ENCODE assay signal across 8 mouse cellular contexts in the genomic region with DNA sequence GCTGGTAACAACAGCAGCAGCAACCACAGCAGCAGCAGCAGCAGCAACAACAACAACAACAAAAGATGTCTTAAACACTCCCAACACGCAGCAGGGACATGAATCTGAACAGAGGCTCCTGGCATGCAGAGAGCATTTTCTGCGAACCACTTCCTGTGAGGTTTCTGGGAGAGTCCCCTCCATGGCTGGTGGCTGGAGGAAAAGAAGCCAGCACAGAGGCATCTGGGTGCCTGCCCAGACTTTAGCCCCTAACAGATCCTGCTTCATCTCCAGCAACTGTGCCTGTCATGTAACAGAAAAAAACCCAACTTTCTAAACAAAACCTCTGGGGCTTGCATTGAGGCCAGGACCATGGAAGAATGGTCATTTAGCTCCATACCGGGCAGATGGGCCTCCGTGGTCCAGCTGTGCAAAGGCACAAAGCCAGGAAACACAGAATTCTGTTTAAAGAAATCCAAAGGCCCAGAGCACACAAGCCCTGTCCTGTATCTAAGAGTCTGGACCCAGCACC. TPM values are rescaled to one million over a fixed set of nuclear protein-coding genes. Genes with fewer than 3 reads are reported as not detected.
DNase-seq lines count a peak whose midpoint lies in the region; ATAC-seq and TF ChIP-seq lines count a peak whose summit lies in the region.

No protein-coding gene starts in this region.

- no peak for ATAC-seq in liver, embryonic 12.5 days
- ATAC-seq in hindbrain, embryonic 16.5 days = peak; percentile 74

- peak overlapping the region; percentile 16; the same call in 1 of the 2 replicates for H3K27ac ChIP-seq in liver, embryonic 12.5 days
- H3K27ac ChIP-seq in gastrocnemius, adult 2 months = peak overlapping the region; percentile 85
- H3K27ac ChIP-seq in hindbrain, embryonic 16.5 days (ENCODE audit: low read depth, low read length) = peak overlapping the region; percentile 63

- H3K4me3 ChIP-seq in liver, embryonic 12.5 days = no peak overlapping the region
- peak overlapping the region; percentile 4 for H3K4me3 ChIP-seq in gastrocnemius, adult 2 months
- H3K4me3 ChIP-seq in hindbrain, embryonic 16.5 days (ENCODE audit: low read length) = no peak overlapping the region

- H3K4me2 ChIP-seq in liver, embryonic 12.5 days = no peak overlapping the region
- no peak overlapping the region for H3K4me2 ChIP-seq in hindbrain, embryonic 16.5 days (ENCODE audit: low read length)

- TF ChIP-seq CTCF in gastrocnemius, adult 2 months (IDR thresholded peaks at IDR 0.05) = no peak

- H3K4me1 ChIP-seq in liver, embryonic 12.5 days = peaks cover 16% of the 10 kb centered on the region
- peaks cover 9% of the 10 kb centered on the region for H3K4me1 ChIP-seq in hindbrain, embryonic 16.5 days (ENCODE audit: control insufficient read depth, insufficient read depth, low read depth, low read length)

- H3K27me3 ChIP-seq in liver, embryonic 12.5 days (replicated peaks) = peaks cover 28% of the 10 kb centered on the region
- no peaks in the 10 kb centered on the region for H3K27me3 ChIP-seq in hindbrain, embryonic 16.5 days (replicated peaks; ENCODE audit: control insufficient read depth, insufficient read depth, low read length)

- H3K9me3 ChIP-seq in liver, embryonic 12.5 days (replicated peaks) = no peaks in the 10 kb centered on the region
- no peaks in the 10 kb centered on the region for H3K9me3 ChIP-seq in hindbrain, embryonic 16.5 days (ENCODE audit: control insufficient read depth, low read length)

- no peaks in the 10 kb centered on the region for H3K36me3 ChIP-seq in liver, embryonic 12.5 days
- H3K36me3 ChIP-seq in hindbrain, embryonic 16.5 days (ENCODE audit: control insufficient read depth, insufficient read depth, low read length) = no peaks in the 10 kb centered on the region

- H3K9ac ChIP-seq in liver, embryonic 12.5 days = no peak overlapping the region
- no peak overlapping the region for H3K9ac ChIP-seq in hindbrain, embryonic 16.5 days (ENCODE audit: low read depth, low read length)

- intact Hi-C loops in gastrocnemius, adult 2 months (cut with DNase I) = no loop called here

- DNase-seq in liver = no peak
- DNase-seq in gastrocnemius, adult 2 months = peak; percentile 70
- peak; percentile 67 for DNase-seq in lung, postnatal 14 days
- DNase-seq in thymus, postnatal 25 days = no peak
- no peak for DNase-seq in left cerebral cortex, adult 9 months (ENCODE audit: low spot score in 2 of 2)
- DNase-seq in adrenal gland, postnatal 14 days = no peak

- 34% methylated on average over 4 of the region's 4 CpGs for WGBS in liver, embryonic 12.5 days (ENCODE audit: insufficient replicate concordance)
- WGBS in hindbrain, embryonic 16.5 days = 35% methylated on average over 4 of the region's 4 CpGs

RNA-seq across cellular contexts. Expression of a gene that starts 34.4 kb away (rescaled TPM):
- polyA plus RNA-seq in liver, embryonic 12.5 days (2016; fragmentation: Nextera tagmentation; extraction: Ambion mirVana) = 11.8 and 12.0 TPM in 2 replicates
- total RNA-seq in gastrocnemius, adult 2 months (2021) = 10 to 100 TPM; 51.3 to 69.5 TPM
- 28.9 and 42.5 TPM in 2 replicates for polyA plus RNA-seq in hindbrain, embryonic 16.5 days (2015; fragmentation: Nextera tagmentation; extraction: Ambion mirVana)
- total RNA-seq in adrenal gland, postnatal 14 days (2021) = 341 and 356 TPM in 2 replicates

RNA-seq across cellular contexts. Expression of a gene that starts 34.5 kb away (rescaled TPM):
- 28.9 and 30.9 TPM in 2 replicates for polyA plus RNA-seq in liver, embryonic 12.5 days (2016; fragmentation: Nextera tagmentation; extraction: Ambion mirVana)
- total RNA-seq in gastrocnemius, adult 2 months (2021) = 100 to 1,000 TPM in 1 of 2 experiments, 10 to 100 TPM in 1; 73.3 to 117 TPM
- 68.6 and 105 TPM in 2 replicates for polyA plus RNA-seq in hindbrain, embryonic 16.5 days (2015; fragmentation: Nextera tagmentation; extraction: Ambion mirVana)
- total RNA-seq in adrenal gland, postnatal 14 days (2021) = 574 and 650 TPM in 2 replicates

Comparison
In these comparisons a context has a peak if more than half of its experiments do, and no peak if none do; other contexts are left out.
1. H3K27ac ChIP-seq: peak in every context shown above with its lines; median percentile 85 in gastrocnemius, adult 2 months; 63 in hindbrain, embryonic 16.5 days; 16 in liver, embryonic 12.5 days.
2. DNase-seq: peak in gastrocnemius, adult 2 months (single experiment) and lung, postnatal 14 days (single experiment); none in liver (single experiment), thymus, postnatal 25 days (single experiment), left cerebral cortex, adult 9 months (0 of 2) and adrenal gland, postnatal 14 days (single experiment).